Mouse (Mus musculus) myocyte (in vitro differentiated cells): ENCODE data around the gene Dcakd.

Experiments used
- CEBPB ChIP-seq: IDR thresholded peaks from 2 replicates; pipeline ENCODE4 v1.6.1; 2011; ENCODE audit warnings: mild to moderate bottlenecking, moderate library complexity; ENCODE audit not compliant: poor library complexity, insufficient read depth, severe bottlenecking
- E2F4 ChIP-seq: IDR thresholded peaks from one replicate; pipeline ENCODE4 v1.6.1; 2011; ENCODE audit warnings: mild to moderate bottlenecking, control low read depth, moderate library complexity; ENCODE audit not compliant: insufficient read depth
- MAX ChIP-seq: IDR thresholded peaks from one replicate; pipeline ENCODE4 v1.6.1; 2011; ENCODE audit warnings: low read depth, mild to moderate bottlenecking, control low read depth
- MYOD1 ChIP-seq, 3 experiments: IDR thresholded peaks; one replicate each; pipeline ENCODE4 v1.6.1; 2011; ENCODE audit warnings: control low read depth in 2 of 3, low read depth in 2 of 3, mild to moderate bottlenecking in 2 of 3, moderate library complexity in 1 of 3; ENCODE audit not compliant: insufficient read length in 2 of 3, control insufficient read depth in 1 of 3
- MYOG ChIP-seq, 3 experiments: IDR thresholded peaks; one replicate each; pipeline ENCODE4 v1.6.1; 2011; ENCODE audit warnings: control low read depth in 2 of 3, low read depth in 2 of 3, mild to moderate bottlenecking in 2 of 3; ENCODE audit not compliant: insufficient read length in 2 of 3, control insufficient read depth in 1 of 3, insufficient read depth in 1 of 3
- POLR2A ChIP-seq: IDR thresholded peaks from one replicate; pipeline ENCODE4 v1.6.1; 2011; ENCODE audit warnings: low read depth, mild to moderate bottlenecking, control low read depth, moderate library complexity; ENCODE audit not compliant: insufficient read length
- POLR2AphosphoS2 ChIP-seq: IDR thresholded peaks from one replicate; pipeline ENCODE4 v1.6.1; 2011; ENCODE audit warnings: low read depth, control low read depth; ENCODE audit not compliant: insufficient read length
- REST ChIP-seq: IDR thresholded peaks from one replicate; pipeline ENCODE4 v1.6.1; 2011; ENCODE audit warnings: mild to moderate bottlenecking, control low read depth, moderate library complexity; ENCODE audit not compliant: insufficient read depth, insufficient read length
- SRF ChIP-seq: IDR thresholded peaks from one replicate; pipeline ENCODE4 v1.6.1; 2011; ENCODE audit warnings: low read depth; ENCODE audit not compliant: control insufficient read depth, insufficient read length
- TCF12 ChIP-seq: IDR thresholded peaks from one replicate; pipeline ENCODE4 v1.6.1; 2011; ENCODE audit warnings: mild to moderate bottlenecking, control low read depth; ENCODE audit not compliant: poor library complexity, insufficient read depth, severe bottlenecking
- TCF3 ChIP-seq: IDR thresholded peaks from one replicate; pipeline ENCODE4 v1.6.1; 2011; ENCODE audit warnings: low read depth, control low read depth; ENCODE audit not compliant: insufficient read length
- USF1 ChIP-seq: IDR thresholded peaks from one replicate; pipeline ENCODE4 v1.6.1; 2011; ENCODE audit warnings: low read depth, mild to moderate bottlenecking, control low read depth, moderate library complexity

DNA sequence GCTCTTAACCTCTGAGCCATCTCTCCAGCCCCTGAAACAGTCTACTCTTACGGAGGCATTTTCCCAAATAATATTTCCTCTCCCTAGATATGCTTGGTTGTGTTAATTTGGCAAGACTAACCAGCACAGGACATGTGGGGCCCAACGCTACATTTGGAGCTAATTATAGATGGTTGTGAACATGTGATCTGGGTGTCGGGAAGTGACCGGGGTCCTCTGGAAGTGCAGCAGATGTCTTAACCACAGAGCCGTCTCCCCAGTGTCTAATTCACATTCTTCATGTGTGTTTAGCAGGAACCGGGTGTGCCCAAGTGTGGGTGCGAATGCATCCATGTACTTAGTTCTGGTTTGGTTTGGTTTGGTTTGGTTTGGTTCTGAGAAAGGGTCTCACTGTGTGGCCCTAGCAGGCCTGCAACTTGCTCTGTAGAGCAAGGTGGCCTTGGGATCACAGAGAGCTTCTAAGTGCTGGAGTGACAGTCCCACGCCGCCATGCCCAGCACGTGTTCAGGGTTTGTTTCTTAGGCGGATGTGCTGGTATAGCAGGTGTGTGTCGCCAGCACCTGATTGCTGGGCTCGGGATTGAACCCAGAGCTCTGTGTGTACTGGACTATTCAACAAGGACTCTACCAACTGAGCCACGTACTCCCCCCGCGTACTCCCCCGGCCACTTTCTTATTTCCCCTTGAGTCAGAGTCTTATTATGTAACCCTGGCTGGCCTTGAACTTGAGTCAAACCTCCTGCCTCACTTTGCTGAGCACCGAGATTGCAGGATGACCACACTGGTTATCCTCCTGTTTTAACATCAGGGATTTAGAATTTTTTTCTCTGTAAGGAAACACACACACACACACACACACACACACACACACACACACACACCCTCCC lies 25.3 kb upstream of the Dcakd start:
- TF ChIP-seq POLR2A (no peak), MYOG (IDR thresholded peaks at IDR 0.05; ENCODE audit: control insufficient read depth in 1 of 3, insufficient read depth in 1 of 3, insufficient read length in 2 of 3, low read depth in 2 of 3) (peak in 1 of 3 experiments; percentile 72), USF1 (peak; percentile 67), E2F4 (no peak), POLR2AphosphoS2 (no peak), REST (no peak), TCF3 (no peak), CEBPB (no peak), SRF (no peak), MYOD1 (IDR thresholded peaks at IDR 0.05; ENCODE audit: control insufficient read depth in 1 of 3, insufficient read length in 2 of 3, low read depth in 2 of 3) (peak in 2 of 3 experiments; percentile 41 to 52), TCF12 (peak; percentile 13), MAX (no peak)
